Mouse (Mus musculus) activated CD4-positive, CD25-positive, alpha-beta regulatory T cell, adult 9 weeks (primary cell): ENCODE data around the gene Olig2. TPM values are rescaled to one million over a fixed set of nuclear protein-coding genes. Genes with fewer than 3 reads are reported as not detected.

Experiments
- polyA plus RNA-seq: library from polyadenylated mRNA; unstranded; fragments of 100-300 nt; shearing (Covaris generic); gene quantifications from one replicate; pipeline ENCODE4 v1.2.1, GENCODE M21; 2017

Olig2 gene
- polyA plus RNA-seq = not detected

DNA sequence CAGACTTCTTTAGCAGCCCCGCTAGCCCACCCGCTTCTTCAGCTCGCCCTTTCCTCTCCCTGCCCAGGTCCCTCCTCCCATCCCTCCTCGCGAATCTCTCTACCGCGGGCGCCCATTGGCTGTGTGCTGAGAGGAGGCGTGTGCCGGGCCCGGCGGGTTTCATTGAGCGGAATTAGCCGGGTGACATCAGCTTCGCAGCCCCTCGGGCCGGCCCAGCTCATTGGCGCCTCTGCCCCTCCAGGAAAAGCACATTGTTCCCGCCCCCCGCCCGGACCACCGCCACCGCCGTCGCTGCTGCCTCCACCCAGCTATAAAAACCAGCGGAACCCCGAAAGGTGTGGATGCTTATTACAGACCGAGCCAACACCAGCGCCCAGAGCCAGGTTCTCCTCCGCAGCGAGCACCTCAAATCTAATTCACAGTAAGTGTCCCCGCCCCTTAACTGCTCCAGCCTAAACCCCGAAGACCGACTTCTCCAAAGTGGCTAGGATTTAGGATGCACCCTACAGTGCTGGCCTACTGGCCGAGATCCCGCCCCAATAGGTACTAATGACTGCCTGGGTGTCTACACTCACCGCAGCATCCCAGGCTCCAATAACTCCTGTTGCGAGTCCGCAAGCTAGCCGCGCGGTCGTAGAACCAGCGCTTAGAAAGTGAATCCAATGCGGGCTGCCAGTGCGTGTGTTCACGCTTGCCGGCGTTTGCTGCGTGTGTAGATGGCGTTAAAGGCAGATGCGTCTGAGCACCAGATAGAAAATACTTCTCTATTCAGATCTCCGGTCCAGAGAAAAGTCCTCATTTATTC, at the start of gene Olig2:
Gene Olig2 (plus strand): TSS at position 225 of the 805 bp plus-strand sequence.

GRCm38 (mm10) chr16:91269468-91270211, 44.4 kb downstream of the Olig2 start, which contains the start of gene Olig1:
Gene Olig1, plus strand, starts transcription at chr16:91269772.

Other genes starting within 250 kb of the Olig2 start
- gene Synj1, start 214.1 kb upstream of the Olig2 start, polyA plus RNA-seq = 54.9 TPM
- gene Paxbp1, start 180.9 kb upstream of the Olig2 start, polyA plus RNA-seq = 48.4 TPM
- 0.24 TPM for gene 4932438H23Rik, start 130.3 kb upstream of the Olig2 start, polyA plus RNA-seq
- not detected for gene Olig1, start 44.3 kb downstream of the Olig2 start, polyA plus RNA-seq
- gene Ifnar2, start 147.3 kb downstream of the Olig2 start, polyA plus RNA-seq = 114 TPM
- not detected for gene Gm21970, start 166.3 kb downstream of the Olig2 start, polyA plus RNA-seq
- 155 TPM for gene Il10rb, start 180.7 kb downstream of the Olig2 start, polyA plus RNA-seq